Mouse (Mus musculus) embryonic facial prominence, embryonic 12.5 days (tissue): ENCODE measurements at regions not wholly inside any gene's neighbourhood (a gene's known extent, or its start where the extent isn't known, plus 50 kb on each side); places are given as distances from the start of the nearest gene placed in this dataset.

ENCODE experiments used
- ATAC-seq: fragments of 200-750 bp; cut with Nextera tagmentation; 2 replicates; pipeline ENCODE4 v1.8.0; 2017; ENCODE audit not compliant: insufficient number of reproducible peaks, insufficient read depth, low FRiP score, low TSS enrichment
- H3K27ac ChIP-seq: fragments of 300-500 bp; sonication (generic); 2 replicates; pipeline ENCODE4 v1.5.1; 2016; ENCODE audit warnings: mild to moderate bottlenecking
- H3K27me3 ChIP-seq: fragments of 300-500 bp; sonication (generic); 2 replicates; pipeline ENCODE4 v1.6.1; 2016; ENCODE audit warnings: mild to moderate bottlenecking, moderate library complexity
- H3K36me3 ChIP-seq: fragments of 300-500 bp; sonication (generic); 2 replicates; pipeline ENCODE4 v1.6.1; 2016; ENCODE audit warnings: mild to moderate bottlenecking
- H3K4me1 ChIP-seq: fragments of 300-500 bp; sonication (generic); 2 replicates; pipeline ENCODE4 v1.6.1; 2016
- H3K4me2 ChIP-seq: fragments of 300-500 bp; sonication (generic); replicated peaks from 2 replicates; pipeline ENCODE4 v1.6.1; 2016; ENCODE audit warnings: mild to moderate bottlenecking, moderate library complexity
- H3K4me3 ChIP-seq: fragments of 300-500 bp; sonication (generic); 2 replicates; pipeline ENCODE4 v1.5.1; 2016; ENCODE audit warnings: mild to moderate bottlenecking
- H3K9ac ChIP-seq: fragments of 300-500 bp; sonication (generic); 2 replicates; pipeline ENCODE4 v1.6.1; 2016; ENCODE audit warnings: mild to moderate bottlenecking, moderate library complexity
- H3K9me3 ChIP-seq: fragments of 300-500 bp; sonication (generic); 2 replicates; pipeline ENCODE4 v1.6.1; 2016; ENCODE audit warnings: mild to moderate bottlenecking, moderate library complexity
- WGBS: fragments of 180-500 bp; shearing (Covaris S2); methylation state at CpG from one replicate; pipeline ENCODE4 v1.1.7; 2016; 5-methylcytosine and 5-hydroxymethylcytosine counted together

- H3K27ac ChIP-seq: no peak overlapping the region
- no peak overlapping the region for H3K4me2 ChIP-seq
- WGBS: 50% methylated on average over 3 of the region's 3 CpGs
- H3K4me1 ChIP-seq: peaks cover 9% of the 10 kb centered on the region; the same call in 1 of the 2 replicates
- H3K9ac ChIP-seq: no peak overlapping the region
- no peaks in the 10 kb centered on the region for H3K27me3 ChIP-seq
- H3K4me3 ChIP-seq: no peak overlapping the region
- no peak for ATAC-seq
- H3K9me3 ChIP-seq: no peaks in the 10 kb centered on the region
- H3K36me3 ChIP-seq: no peaks in the 10 kb centered on the region
Observed at GRCm38 (mm10) chr12:73491370-73491769, 54.8 kb downstream of the Tmem30b start.

GRCm38 (mm10) chr12:73482858-73483257 is 63.3 kb downstream of the Tmem30b start:
- Histone ChIP-seq H3K4me1 (peaks cover 3% of the 10 kb centered on the region; the same call in 1 of the 2 replicates), H3K27ac (no peak overlapping the region), H3K36me3 (no peaks in the 10 kb centered on the region), H3K4me2 (no peak overlapping the region), H3K9ac (no peak overlapping the region), H3K27me3 (0 out of 2 replicates have a peak, but pooled peaks cover 3% of the 10 kb centered on the region), H3K9me3 (no peaks in the 10 kb centered on the region), H3K4me3 (no peak overlapping the region)
- 91% methylated on average over 2 of the region's 2 CpGs for WGBS
- no peak for ATAC-seq

GRCm38 (mm10) chr12:73482275-73482674 is 63.9 kb downstream of the Tmem30b start:
- Histone ChIP-seq H3K27ac (no peak overlapping the region), H3K4me1 (peaks cover 7% of the 10 kb centered on the region; the same call in 1 of the 2 replicates), H3K4me3 (no peak overlapping the region), H3K4me2 (no peak overlapping the region), H3K36me3 (no peaks in the 10 kb centered on the region), H3K9ac (no peak overlapping the region), H3K27me3 (0 out of 2 replicates have a peak, but pooled peaks cover 6% of the 10 kb centered on the region), H3K9me3 (no peaks in the 10 kb centered on the region)
- 87% methylated on average over 6 of the region's 6 CpGs for WGBS
- no peak for ATAC-seq

GRCm38 (mm10) chr12:73481705-73482104 is 64.5 kb downstream of the Tmem30b start:
- ATAC-seq: no peak
- 81% methylated on average over 3 of the region's 3 CpGs for WGBS
- Histone ChIP-seq H3K36me3 (no peaks in the 10 kb centered on the region), H3K4me3 (no peak overlapping the region), H3K9me3 (no peaks in the 10 kb centered on the region), H3K27me3 (0 out of 2 replicates have a peak, but pooled peaks cover 6% of the 10 kb centered on the region), H3K27ac (no peak overlapping the region), H3K9ac (no peak overlapping the region), H3K4me2 (no peak overlapping the region), H3K4me1 (peaks cover 11% of the 10 kb centered on the region)

- H3K4me2 ChIP-seq: no peak overlapping the region
- no peaks in the 10 kb centered on the region for H3K9me3 ChIP-seq
- H3K4me3 ChIP-seq: no peak overlapping the region
- 0 out of 2 replicates have a peak, but pooled peaks cover 6% of the 10 kb centered on the region for H3K27me3 ChIP-seq
- no peak overlapping the region for H3K27ac ChIP-seq
- no peak overlapping the region for H3K9ac ChIP-seq
- WGBS: 96% methylated on average over 6 of the region's 6 CpGs
- H3K36me3 ChIP-seq: no peaks in the 10 kb centered on the region
- H3K4me1 ChIP-seq: peaks cover 17% of the 10 kb centered on the region
- ATAC-seq: no peak
Observed at GRCm38 (mm10) chr12:73481165-73481564, 65.0 kb downstream of the Tmem30b start.

GRCm38 (mm10) chr12:73480610-73480971 is 65.6 kb downstream of the Tmem30b start:
- WGBS: 87% methylated on average over 6 of the region's 6 CpGs
- Histone ChIP-seq H3K4me2 (no peak overlapping the region), H3K27me3 (0 out of 2 replicates have a peak, but pooled peaks cover 6% of the 10 kb centered on the region), H3K36me3 (no peaks in the 10 kb centered on the region), H3K4me1 (peaks cover 22% of the 10 kb centered on the region), H3K4me3 (no peak overlapping the region), H3K9me3 (no peaks in the 10 kb centered on the region), H3K27ac (no peak overlapping the region), H3K9ac (no peak overlapping the region)
- ATAC-seq: no peak

GRCm38 (mm10) chr12:73479932-73480609 is 66.1 kb downstream of the Tmem30b start:
- Histone ChIP-seq H3K4me3 (no peak overlapping the region), H3K9ac (no peak overlapping the region), H3K9me3 (no peaks in the 10 kb centered on the region), H3K27me3 (0 out of 2 replicates have a peak, but pooled peaks cover 6% of the 10 kb centered on the region), H3K27ac (no peak overlapping the region), H3K4me1 (peaks cover 22% of the 10 kb centered on the region), H3K36me3 (no peaks in the 10 kb centered on the region), H3K4me2 (no peak overlapping the region)
- WGBS: 80% methylated on average over 15 of the region's 15 CpGs
- ATAC-seq: no peak

GRCm38 (mm10) chr12:73478641-73479040 is 67.6 kb downstream of the Tmem30b start:
- WGBS: 93% methylated on average over 4 of the region's 4 CpGs
- no peak overlapping the region for H3K4me3 ChIP-seq
- peaks cover 22% of the 10 kb centered on the region for H3K4me1 ChIP-seq
- no peaks in the 10 kb centered on the region for H3K36me3 ChIP-seq
- no peak for ATAC-seq
- H3K27ac ChIP-seq: no peak overlapping the region
- 0 out of 2 replicates have a peak, but pooled peaks cover 6% of the 10 kb centered on the region for H3K27me3 ChIP-seq
- no peak overlapping the region for H3K4me2 ChIP-seq
- H3K9ac ChIP-seq: no peak overlapping the region
- no peaks in the 10 kb centered on the region for H3K9me3 ChIP-seq

- Histone ChIP-seq H3K9me3 (no peaks in the 10 kb centered on the region), H3K36me3 (no peaks in the 10 kb centered on the region), H3K4me1 (peaks cover 26% of the 10 kb centered on the region), H3K4me3 (no peak overlapping the region), H3K9ac (no peak overlapping the region), H3K4me2 (peak overlapping the region; percentile 7; the same call in 1 of the 2 replicates), H3K27me3 (0 out of 2 replicates have a peak, but pooled peaks cover 6% of the 10 kb centered on the region), H3K27ac (no peak overlapping the region)
- 1% methylated on average over 7 of the region's 7 CpGs for WGBS
- ATAC-seq: peak; percentile 77; the same call in 1 of the 2 replicates
Observed at GRCm38 (mm10) chr12:73476421-73476858, 69.8 kb downstream of the Tmem30b start.

GRCm38 (mm10) chr12:73475774-73476173 is 70.4 kb downstream of the Tmem30b start:
- no peaks in the 10 kb centered on the region for H3K9me3 ChIP-seq
- no peak overlapping the region for H3K4me3 ChIP-seq
- H3K36me3 ChIP-seq: no peaks in the 10 kb centered on the region
- H3K9ac ChIP-seq: no peak overlapping the region
- H3K4me2 ChIP-seq: no peak overlapping the region
- no peak overlapping the region; the same call in 1 of the 2 replicates for H3K27ac ChIP-seq
- ATAC-seq: no peak
- H3K4me1 ChIP-seq: peaks cover 24% of the 10 kb centered on the region
- 60% methylated on average over 3 of the region's 3 CpGs for WGBS
- 0 out of 2 replicates have a peak, but pooled peaks cover 6% of the 10 kb centered on the region for H3K27me3 ChIP-seq

- 65% methylated on average over 5 of the region's 5 CpGs for WGBS
- no peaks in the 10 kb centered on the region for H3K9me3 ChIP-seq
- no peak overlapping the region for H3K27ac ChIP-seq
- H3K4me3 ChIP-seq: no peak overlapping the region
- no peaks in the 10 kb centered on the region for H3K36me3 ChIP-seq
- 0 out of 2 replicates have a peak, but pooled peaks cover 6% of the 10 kb centered on the region for H3K27me3 ChIP-seq
- H3K9ac ChIP-seq: no peak overlapping the region
- no peak overlapping the region for H3K4me2 ChIP-seq
- no peak for ATAC-seq
- H3K4me1 ChIP-seq: peaks cover 24% of the 10 kb centered on the region
Observed at GRCm38 (mm10) chr12:73475020-73475419, 71.2 kb downstream of the Tmem30b start.

GRCm38 (mm10) chr12:73473111-73473510 is 73.1 kb downstream of the Tmem30b start:
- no peak overlapping the region for H3K9ac ChIP-seq
- H3K36me3 ChIP-seq: no peaks in the 10 kb centered on the region
- ATAC-seq: no peak
- H3K4me2 ChIP-seq: no peak overlapping the region
- 68% methylated on average over 4 of the region's 4 CpGs for WGBS
- no peaks in the 10 kb centered on the region for H3K9me3 ChIP-seq
- no peak overlapping the region for H3K4me3 ChIP-seq
- peaks cover 24% of the 10 kb centered on the region for H3K4me1 ChIP-seq
- H3K27ac ChIP-seq: no peak overlapping the region
- H3K27me3 ChIP-seq: 0 out of 2 replicates have a peak, but pooled peaks cover 5% of the 10 kb centered on the region
